Mouse (Mus musculus) kidney, postnatal 10 days (tissue): Measurements from ENCODE around the gene Nog.

Experiments used
- DNase-seq: peaks from one replicate; pipeline ENCODE4 v3.0.0; 2021; ENCODE audit warnings: mixed read lengths

Nog gene

GRCm38 (mm10) chr11:89302056-89302815, at the start of gene Nog:
Gene Nog, minus strand, starts transcription at chr11:89302332.
- peak; percentile 67 for DNase-seq

- DNase-seq: no peak
Observed at GRCm38 (mm10) chr11:89340238-89340637, 38.1 kb upstream of the Nog start.

- no peak for DNase-seq
Observed at GRCm38 (mm10) chr11:89339783-89340182, 37.7 kb upstream of the Nog start.

GRCm38 (mm10) chr11:89337910-89338309, 35.8 kb upstream of the Nog start:
- no peak for DNase-seq

- no peak for DNase-seq
Observed at GRCm38 (mm10) chr11:89327089-89327881, 25.2 kb upstream of the Nog start.

GRCm38 (mm10) chr11:89321775-89322174, 19.6 kb upstream of the Nog start:
- no peak for DNase-seq

GRCm38 (mm10) chr11:89319675-89320074, 17.5 kb upstream of the Nog start:
- DNase-seq: no peak

GRCm38 (mm10) chr11:89318324-89318723, 16.2 kb upstream of the Nog start:
- DNase-seq: no peak

GRCm38 (mm10) chr11:89317757-89318156, 15.6 kb upstream of the Nog start:
- no peak for DNase-seq

GRCm38 (mm10) chr11:89314374-89314773, 12.2 kb upstream of the Nog start:
- no peak for DNase-seq

- no peak for DNase-seq
Observed at GRCm38 (mm10) chr11:89312378-89312777, 10.2 kb upstream of the Nog start.

- no peak for DNase-seq
Observed at GRCm38 (mm10) chr11:89310217-89310616, 8.1 kb upstream of the Nog start.

GRCm38 (mm10) chr11:89303421-89303820, 1.3 kb upstream of the Nog start:
- DNase-seq: peak; percentile 91

GRCm38 (mm10) chr11:89302816-89303180, 666 bp upstream of the Nog start:
- peak; percentile 75 for DNase-seq

- DNase-seq: peak; percentile 38
Observed at GRCm38 (mm10) chr11:89301331-89302055, 639 bp downstream of the Nog start.

GRCm38 (mm10) chr11:89299784-89300775, 2.1 kb downstream of the Nog start:
- DNase-seq: no peak

GRCm38 (mm10) chr11:89299116-89299783, 2.9 kb downstream of the Nog start:
- peak; percentile 47 for DNase-seq

- DNase-seq: peak; percentile 71
Observed at GRCm38 (mm10) chr11:89298285-89299010, 3.7 kb downstream of the Nog start.

GRCm38 (mm10) chr11:89297521-89297920, 4.6 kb downstream of the Nog start:
- DNase-seq: no peak

- DNase-seq: no peak
Observed at GRCm38 (mm10) chr11:89269809-89270361, 32.2 kb downstream of the Nog start.

GRCm38 (mm10) chr11:89267520-89267919, 34.6 kb downstream of the Nog start:
- DNase-seq: no peak
